Mouse (Mus musculus): ENCODE data around the gene Oxct2b.

- peak; percentile 87 for TF ChIP-seq CTCF (IDR thresholded peaks at IDR 0.05; ENCODE audit: extremely low read depth, insufficient read length, insufficient replicate concordance, low read depth, low read length)
- TF ChIP-seq POLR2A (IDR thresholded peaks at IDR 0.05; ENCODE audit: low read depth, low read length): no peak
Measured at GRCm38 (mm10) chr4:123082283-123083163, 33.5 kb upstream of the Oxct2b start.

All from small intestine, adult 2 months (tissue).